In the genomic region with DNA sequence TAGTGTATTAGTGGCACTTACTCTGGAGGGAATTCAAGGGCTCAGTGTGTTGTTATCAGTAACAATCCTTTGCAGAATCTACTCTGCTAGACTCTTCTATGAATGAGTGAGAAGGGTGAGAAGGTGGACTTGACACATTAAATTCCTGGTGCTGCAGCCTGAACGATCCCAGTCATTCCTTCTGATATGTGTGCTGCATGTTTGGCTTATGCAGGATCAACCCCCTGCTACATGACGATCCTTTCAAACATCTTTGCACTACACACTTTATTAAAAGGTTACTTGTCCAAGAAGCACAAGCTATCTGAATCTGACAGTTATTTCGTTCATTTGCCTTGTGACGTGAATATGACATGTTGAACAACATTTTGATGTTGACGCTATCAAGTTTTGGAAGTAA, we compare ENCODE assay signal across 30 mouse cellular contexts.
"Had no signal": no experiment of that assay in that cellular context is flagged by ENCODE, and none has a peak within 500 bp of the region (broad histone marks: within the 10 kb centered on the region; RNA-seq: fewer than 3 reads in every experiment).

No protein-coding gene starts in this region.

- H3K27me3 ChIP-seq: limb, embryonic 12.5 days; limb, embryonic 13.5 days; limb, embryonic 15.5 days; liver, embryonic 12.5 days; liver, embryonic 13.5 days; liver, embryonic 15.5 days; megakaryocyte, embryonic 14.5 days; midbrain, embryonic 15.5 days; neural tube, embryonic 12.5 days had no signal

- H3K9me3 ChIP-seq: limb, embryonic 10.5 days; limb, embryonic 12.5 days; limb, embryonic 13.5 days; limb, embryonic 15.5 days; liver, embryonic 12.5 days; liver, embryonic 13.5 days; liver, embryonic 15.5 days; megakaryocyte, embryonic 14.5 days; midbrain, embryonic 10.5 days; midbrain, embryonic 12.5 days; midbrain, embryonic 13.5 days; midbrain, embryonic 15.5 days; neural tube, embryonic 12.5 days; neural tube, embryonic 13.5 days had no signal

- H3K4me1 ChIP-seq: limb, embryonic 10.5 days; limb, embryonic 12.5 days; limb, embryonic 15.5 days; liver, embryonic 12.5 days; liver, embryonic 13.5 days; liver, embryonic 15.5 days; megakaryocyte, embryonic 14.5 days; neural tube, embryonic 12.5 days had no signal

- H3K4me2 ChIP-seq: limb, embryonic 12.5 days; limb, embryonic 13.5 days; limb, embryonic 15.5 days; liver, embryonic 11.5 days; liver, embryonic 12.5 days; liver, embryonic 13.5 days; liver, embryonic 15.5 days; midbrain, embryonic 11.5 days; midbrain, embryonic 12.5 days; midbrain, embryonic 13.5 days; midbrain, embryonic 15.5 days; neural tube, embryonic 12.5 days; neural tube, embryonic 13.5 days had no signal

- H3K27ac ChIP-seq: left cerebral cortex, adult 2 months; limb, embryonic 10.5 days; limb, embryonic 12.5 days; limb, embryonic 13.5 days; limb, embryonic 15.5 days; liver, embryonic 12.5 days; liver, embryonic 13.5 days; liver, embryonic 14.5 days; liver, embryonic 15.5 days; macrophage; midbrain, embryonic 10.5 days; midbrain, embryonic 12.5 days; midbrain, embryonic 13.5 days; midbrain, embryonic 15.5 days; neural tube, embryonic 12.5 days; neural tube, embryonic 13.5 days had no signal

- DNase-seq: left cerebral cortex, postnatal 4 days; liver; liver, embryonic 13.5 days; liver, postnatal 0 days; lung, adult 18-20 months; lung, postnatal 14 days; lung, postnatal 36 days; lung, postnatal 4 days; midbrain, embryonic 14.5 days had no signal

- ATAC-seq: liver, embryonic 12.5 days; liver, postnatal 0 days; lung, postnatal 0 days; midbrain, embryonic 13.5 days; midbrain, embryonic 16.5 days had no signal

- H3K9ac ChIP-seq: limb, embryonic 12.5 days; limb, embryonic 13.5 days; limb, embryonic 15.5 days; liver, embryonic 12.5 days; liver, embryonic 13.5 days; liver, embryonic 14.5 days; liver, embryonic 15.5 days; liver, postnatal 0 days; midbrain, embryonic 12.5 days; midbrain, embryonic 13.5 days; midbrain, embryonic 15.5 days; neural tube, embryonic 12.5 days; neural tube, embryonic 13.5 days had no signal

- H3K4me3 ChIP-seq: left cerebral cortex, adult 2 months; limb, embryonic 10.5 days; limb, embryonic 12.5 days; limb, embryonic 13.5 days; limb, embryonic 15.5 days; liver, embryonic 12.5 days; liver, embryonic 13.5 days; liver, embryonic 15.5 days; megakaryocyte, embryonic 14.5 days; midbrain, embryonic 10.5 days; midbrain, embryonic 12.5 days; midbrain, embryonic 13.5 days; midbrain, embryonic 15.5 days; myocyte; neural tube, embryonic 12.5 days; neural tube, embryonic 13.5 days had no signal

- H3K36me3 ChIP-seq: limb, embryonic 10.5 days; limb, embryonic 12.5 days; limb, embryonic 13.5 days; limb, embryonic 15.5 days; liver, embryonic 12.5 days; liver, embryonic 13.5 days; liver, embryonic 15.5 days; midbrain, embryonic 10.5 days; midbrain, embryonic 12.5 days; midbrain, embryonic 13.5 days; midbrain, embryonic 15.5 days; neural tube, embryonic 12.5 days; neural tube, embryonic 13.5 days had no signal
